Mouse (Mus musculus) thymus, postnatal 4 days (tissue): ENCODE data around the gene Fbxo31.

ENCODE experiments used
- DNase-seq: peaks from one replicate; pipeline ENCODE4 v3.0.0; 2021

The Fbxo31 gene

GRCm38 (mm10) chr8:121551065-121551985 is 27.3 kb downstream of the Fbxo31 start:
- DNase-seq = no peak

DNA sequence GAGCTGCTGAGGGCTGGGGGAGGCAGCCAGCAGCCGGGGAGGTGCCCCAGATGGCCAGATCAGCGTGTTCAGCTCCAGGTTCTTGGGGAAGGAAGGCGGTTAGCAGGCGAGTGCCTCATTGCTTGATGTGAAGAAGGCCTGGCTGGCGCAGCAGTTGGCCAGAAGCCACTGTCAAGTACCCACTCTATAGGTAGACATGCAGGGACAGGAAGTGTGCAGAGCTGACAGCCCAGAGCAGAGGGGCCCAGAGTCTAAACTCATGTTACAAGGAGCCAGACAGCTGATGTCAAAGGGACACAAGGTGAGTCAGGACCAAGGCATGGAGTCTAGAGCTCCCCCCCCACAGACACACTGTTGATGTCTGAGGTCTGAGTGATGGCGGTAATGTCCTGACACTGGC is 28.6 kb downstream of the Fbxo31 start:
- DNase-seq = no peak

DNA sequence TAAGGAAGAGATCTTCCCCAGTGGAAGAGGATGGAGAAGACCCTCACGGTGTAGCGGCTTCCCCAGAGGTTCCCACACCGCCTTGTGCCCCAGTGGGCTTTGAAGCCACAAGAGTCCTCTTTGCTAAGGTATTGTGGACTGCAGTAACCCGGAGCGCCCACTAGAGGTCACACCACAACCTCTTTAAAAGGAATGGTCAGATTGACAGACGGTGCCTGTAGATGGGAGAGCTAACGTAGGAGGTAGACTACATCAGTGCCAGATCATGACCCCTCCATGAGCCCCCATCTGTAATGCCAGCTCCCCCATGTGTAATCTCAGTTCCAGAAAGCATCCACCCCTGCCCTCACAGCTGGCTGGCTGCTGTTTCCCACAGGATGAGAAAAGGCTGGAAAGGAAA is 31.5 kb downstream of the Fbxo31 start:
- DNase-seq = peak; percentile 84

DNA sequence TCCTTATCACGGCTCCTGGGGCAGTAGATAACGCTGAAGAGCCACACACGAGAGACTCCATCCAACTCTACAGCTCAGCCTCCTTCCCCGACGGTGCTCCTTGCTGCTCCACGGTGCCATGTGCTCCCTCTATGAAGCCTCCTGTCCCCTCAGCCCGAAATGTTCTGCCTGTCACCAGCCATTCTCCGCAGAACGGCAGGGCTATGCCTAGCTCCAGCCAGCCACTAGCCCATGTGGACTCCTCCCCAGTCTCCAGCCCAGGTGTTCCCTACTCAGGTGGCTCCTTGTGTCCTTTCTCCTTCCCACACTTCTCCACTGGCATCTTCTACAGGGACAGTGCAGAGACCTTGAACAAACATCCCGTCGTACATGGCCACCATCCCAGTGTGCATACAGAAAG is 33.7 kb downstream of the Fbxo31 start:
- DNase-seq = no peak

DNA sequence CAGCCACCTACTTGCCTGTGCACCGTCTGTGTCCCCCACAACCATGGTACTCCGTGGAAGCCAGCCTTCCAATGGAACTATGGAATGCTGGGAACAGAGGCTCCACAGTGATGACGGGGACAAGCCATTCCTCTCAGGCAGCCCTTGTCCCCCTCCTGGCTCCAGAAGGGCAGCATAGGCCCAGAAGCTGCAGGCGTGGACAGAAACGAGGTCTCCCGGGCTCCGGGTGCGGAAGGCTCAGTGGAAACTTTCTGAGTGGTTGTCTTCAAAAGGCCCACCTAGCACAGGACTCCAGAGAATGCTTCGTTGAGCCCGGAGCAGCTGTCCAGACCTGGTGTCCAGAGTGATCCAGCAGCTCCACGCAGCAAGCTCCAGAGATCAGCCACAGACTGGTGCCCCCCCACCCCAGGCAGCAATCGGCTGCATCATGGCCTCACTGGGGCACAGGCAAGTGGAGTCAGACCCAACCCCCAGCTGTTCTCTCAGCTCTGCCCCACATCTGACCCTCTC is 34.3 kb downstream of the Fbxo31 start, which contains the start of gene 1700018B08Rik:
1700018B08Rik (minus strand) TSS at position 45 of the 510 bp plus-strand sequence.
- DNase-seq = no peak

- no peak for DNase-seq
Observed at GRCm38 (mm10) chr8:121542901-121543300, 35.7 kb downstream of the Fbxo31 start.

GRCm38 (mm10) chr8:121541862-121542261 is 36.7 kb downstream of the Fbxo31 start:
- DNase-seq = peak; percentile 5

- DNase-seq = peak; percentile 63
Observed at GRCm38 (mm10) chr8:121532381-121532780, 46.2 kb downstream of the Fbxo31 start.

GRCm38 (mm10) chr8:121530639-121531038 is 48.0 kb downstream of the Fbxo31 start:
- DNase-seq = no peak

GRCm38 (mm10) chr8:121528790-121529189 is 49.8 kb downstream of the Fbxo31 start:
- no peak for DNase-seq

DNA sequence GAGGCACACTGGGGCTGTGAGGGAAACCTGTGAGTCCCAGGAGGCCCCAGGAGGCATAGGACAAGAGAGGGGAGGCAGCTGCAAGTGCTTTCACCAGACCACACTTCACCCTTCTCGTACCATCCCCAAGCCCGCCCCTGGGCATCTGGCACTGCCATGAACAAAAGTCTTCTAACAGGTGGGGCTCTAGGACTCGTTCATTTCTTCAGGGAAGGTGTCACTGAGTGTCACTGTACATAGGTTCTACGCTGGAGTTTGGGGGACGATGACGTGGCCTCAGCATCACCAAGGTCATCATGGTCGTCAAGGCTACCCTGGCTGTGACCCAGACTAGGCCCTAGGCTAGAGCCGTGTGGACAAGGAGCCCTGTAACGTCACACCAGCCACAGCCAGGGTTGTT is 50.9 kb downstream of the Fbxo31 start:
- DNase-seq = no peak

DNA sequence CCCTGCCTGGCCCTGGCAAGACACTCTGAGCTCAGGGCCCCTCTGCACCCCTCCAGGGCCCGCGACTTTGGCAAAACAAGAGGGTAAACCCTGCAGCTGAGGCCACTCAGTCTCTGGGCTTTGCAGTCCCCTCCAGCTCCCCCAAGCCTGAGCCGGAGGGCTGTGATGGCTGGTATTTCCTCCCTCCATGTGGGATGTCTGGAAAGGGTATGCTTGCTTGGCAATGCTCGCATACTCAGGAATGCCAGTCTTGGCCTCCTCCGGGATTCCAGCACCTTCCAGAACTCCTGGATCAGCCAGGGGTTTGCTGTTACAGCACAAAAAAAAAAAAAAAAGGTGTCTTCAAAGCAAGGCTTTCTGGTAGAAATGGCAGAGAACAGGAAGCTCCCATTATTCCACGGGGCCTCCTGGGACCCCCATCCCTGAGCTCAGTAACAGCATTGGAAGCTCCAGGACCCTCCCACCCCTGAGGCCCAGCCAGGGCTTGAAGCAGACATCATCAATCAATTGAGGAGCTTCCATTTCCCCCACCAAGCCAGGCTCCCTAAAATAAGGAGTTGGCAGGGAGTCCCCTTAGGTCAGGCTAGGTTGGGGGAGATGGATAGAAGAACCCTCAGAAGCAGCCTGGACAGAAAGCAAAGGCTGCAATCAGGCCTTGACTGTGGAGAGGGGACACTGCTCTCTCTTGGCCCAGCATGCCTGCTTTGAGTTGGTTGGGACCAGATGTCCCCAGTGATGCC is 51.6 kb downstream of the Fbxo31 start:
- no peak for DNase-seq

DNA sequence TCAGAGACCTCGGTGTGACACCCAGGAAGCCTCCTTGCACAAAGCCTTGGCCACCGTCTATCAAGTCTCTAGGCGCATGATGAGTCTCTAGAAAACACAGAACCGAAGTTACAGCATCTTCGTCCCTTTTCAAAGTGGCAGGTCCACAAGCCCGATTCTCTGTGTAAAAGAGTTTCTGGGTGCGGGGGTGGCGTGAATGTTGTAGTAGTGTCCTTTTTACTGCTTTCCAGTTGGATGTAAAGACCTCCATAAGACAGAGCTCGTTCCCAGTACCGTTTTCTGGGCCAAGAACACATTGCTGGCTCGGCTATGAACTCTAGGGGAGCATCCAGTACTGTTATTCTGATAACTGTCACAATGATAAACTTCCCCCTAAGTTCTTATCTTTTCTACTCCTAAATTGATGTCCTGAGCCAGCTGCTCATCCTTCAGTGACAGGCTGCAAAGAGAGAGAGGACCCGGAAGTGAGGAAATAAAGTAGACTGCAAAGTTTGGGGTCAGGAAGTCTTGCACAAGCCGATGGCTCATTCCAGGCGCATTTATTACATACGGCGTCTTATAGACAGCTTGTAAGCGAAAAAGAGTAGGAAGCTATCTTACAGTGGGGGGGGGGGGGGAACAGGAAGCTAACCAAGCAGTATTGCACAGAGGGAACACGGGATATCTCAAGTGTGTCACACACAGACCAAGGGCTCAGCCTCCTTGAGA is 53.3 kb downstream of the Fbxo31 start:
- no peak for DNase-seq

DNA sequence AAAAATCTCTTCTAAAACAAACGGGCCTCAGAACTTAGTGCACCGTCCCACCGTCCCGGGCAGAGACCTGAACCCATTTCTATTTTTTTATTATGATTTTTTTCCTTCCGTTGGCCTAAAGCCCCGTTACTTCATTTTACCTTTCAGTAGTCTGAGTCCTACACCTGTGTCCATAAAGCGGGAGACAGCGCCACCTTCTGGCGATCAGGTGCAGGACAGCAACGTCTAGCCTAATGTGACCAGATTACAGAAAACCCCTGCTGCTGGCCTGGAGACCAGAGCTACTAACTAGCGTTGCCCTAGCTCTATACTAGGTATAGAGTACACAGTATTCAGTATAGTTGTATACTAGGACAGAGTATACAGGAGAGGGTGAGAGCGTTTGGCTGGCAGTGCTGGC is 65.2 kb downstream of the Fbxo31 start:
- peak; percentile 86 for DNase-seq

DNA sequence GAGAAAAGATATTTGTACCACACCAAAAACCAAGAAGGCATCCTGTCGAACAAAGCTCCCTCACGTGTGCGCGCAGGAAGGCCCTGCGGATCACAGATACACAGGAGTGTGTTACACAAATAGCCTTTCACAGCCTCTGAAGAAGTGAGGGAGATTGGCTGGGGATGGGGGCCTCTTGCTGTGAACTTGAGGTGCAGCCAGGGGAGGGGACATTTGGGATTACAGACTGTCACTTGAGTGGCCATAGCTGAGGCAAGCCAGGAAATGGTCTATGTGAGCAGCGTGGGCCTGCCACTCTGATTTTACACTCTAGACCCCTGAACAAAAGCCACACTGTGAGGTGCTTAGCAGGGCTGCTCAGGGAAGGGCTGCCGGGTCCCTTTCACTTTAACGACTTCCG is 66.9 kb downstream of the Fbxo31 start:
- DNase-seq = no peak
